7 mouse cellular contexts compared by ENCODE assay signal in the genomic region with DNA sequence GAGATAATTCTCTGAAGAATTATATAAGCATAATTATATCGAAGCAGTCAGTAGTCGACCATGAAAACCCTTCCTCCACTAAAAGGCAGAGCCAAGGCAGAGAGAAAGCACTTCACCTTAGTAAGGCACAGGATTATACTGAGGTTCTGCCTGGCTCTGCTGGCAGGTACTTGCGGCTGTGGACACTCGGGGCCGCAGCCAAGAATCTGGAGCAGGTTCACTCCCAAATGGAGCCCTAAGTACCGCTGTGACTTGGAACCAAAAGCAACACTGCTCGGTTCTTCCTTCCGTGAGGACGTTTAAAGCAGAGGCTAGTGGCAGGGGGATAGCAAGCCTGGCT. TPM values are rescaled to one million over a fixed set of nuclear protein-coding genes. Genes with fewer than 3 reads are reported as not detected.
A peak's percentile ranks its signal among the peaks of the same experiment; 100 is the strongest.
DNase-seq lines count a peak whose midpoint lies in the region; ATAC-seq and TF ChIP-seq lines count a peak whose summit lies in the region.

No protein-coding gene starts in this region.

- 6% methylated on average over 9 of the region's 9 CpGs for WGBS in lung, adult 2 months
- WGBS in forebrain, embryonic 14.5 days, result 6% methylated on average over 9 of the region's 9 CpGs
- WGBS in liver, embryonic 11.5 days, result 7% methylated on average over 9 of the region's 9 CpGs
- 7% methylated on average over 9 of the region's 9 CpGs for WGBS in neural tube, embryonic 13.5 days

- no peaks in the 10 kb centered on the region for H3K36me3 ChIP-seq in forebrain, embryonic 14.5 days (ENCODE audit: control insufficient read depth, insufficient read depth, low read length)
- H3K36me3 ChIP-seq in liver, embryonic 11.5 days (ENCODE audit: control insufficient read depth, insufficient read depth, low read length), result no peaks in the 10 kb centered on the region
- H3K36me3 ChIP-seq in neural tube, embryonic 13.5 days, result no peaks in the 10 kb centered on the region

- H3K4me2 ChIP-seq in forebrain, embryonic 14.5 days (ENCODE audit: low read length), result peak overlapping the region; percentile 87
- H3K4me2 ChIP-seq in liver, embryonic 11.5 days, result peak overlapping the region; percentile 98
- H3K4me2 ChIP-seq in neural tube, embryonic 13.5 days, result peak overlapping the region; percentile 95

- no peak for ATAC-seq in forebrain, embryonic 14.5 days
- ATAC-seq in liver, embryonic 11.5 days (replicated peaks; ENCODE audit: low FRiP score), result no peak
- no peak for ATAC-seq in neural tube, embryonic 13.5 days (ENCODE audit: low read depth)

- peak overlapping the region; percentile 66 for H3K4me3 ChIP-seq in lung, adult 2 months (replicated peaks; ENCODE audit: extremely low read depth, low read depth, low read length)
- peak overlapping the region; percentile 88 for H3K4me3 ChIP-seq in forebrain, embryonic 14.5 days (ENCODE audit: low read depth, low read length)
- H3K4me3 ChIP-seq in liver, embryonic 11.5 days (ENCODE audit: low read depth, low read length), result peak overlapping the region; percentile 90
- H3K4me3 ChIP-seq in neural tube, embryonic 13.5 days, result peak overlapping the region; percentile 83

- peak overlapping the region; percentile 51 for H3K9ac ChIP-seq in forebrain, embryonic 14.5 days (ENCODE audit: low read length)
- peak overlapping the region; percentile 54 for H3K9ac ChIP-seq in liver, embryonic 11.5 days (ENCODE audit: low read depth, low read length)
- peak overlapping the region; percentile 71 for H3K9ac ChIP-seq in neural tube, embryonic 13.5 days

- H3K27ac ChIP-seq in forebrain, embryonic 14.5 days (ENCODE audit: low read depth, low read length), result peak overlapping the region; percentile 92
- H3K27ac ChIP-seq in liver, embryonic 11.5 days (ENCODE audit: low read depth, low read length), result peak overlapping the region; percentile 6; the same call in 1 of the 2 replicates
- H3K27ac ChIP-seq in neural tube, embryonic 13.5 days (replicated peaks), result peak overlapping the region; percentile 74

- H3K9me3 ChIP-seq in forebrain, embryonic 14.5 days (replicated peaks; ENCODE audit: control insufficient read depth, low read length), result no peaks in the 10 kb centered on the region
- H3K9me3 ChIP-seq in liver, embryonic 11.5 days (ENCODE audit: control insufficient read depth, low read length), result no peaks in the 10 kb centered on the region
- H3K9me3 ChIP-seq in neural tube, embryonic 13.5 days, result no peaks in the 10 kb centered on the region

- DNase-seq in lung, adult 2 months, result no peak
- no peak for DNase-seq in lung, postnatal 4 days
- no peak for DNase-seq in forebrain, embryonic 14.5 days (ENCODE audit: low spot score)
- no peak for DNase-seq in liver, embryonic 11.5 days (ENCODE audit: low spot score)
- DNase-seq in spleen, postnatal 14 days (ENCODE audit: low spot score in 2 of 2), result no peak
- DNase-seq in Muller cell, postnatal 12 days (ENCODE audit: inconsistent ontology term), result no peak

- no peak for TF ChIP-seq CTCF in lung, adult 2 months (IDR thresholded peaks at IDR 0.05; ENCODE audit: insufficient read depth, low read length)

- TF ChIP-seq POLR2A in lung, adult 2 months (IDR thresholded peaks at IDR 0.05; ENCODE audit: borderline replicate concordance, extremely low read depth, low read depth, low read length), result no peak

- H3K27me3 ChIP-seq in forebrain, embryonic 14.5 days (replicated peaks; ENCODE audit: control insufficient read depth, insufficient read depth, low read length), result no peaks in the 10 kb centered on the region
- H3K27me3 ChIP-seq in liver, embryonic 11.5 days (replicated peaks; ENCODE audit: control insufficient read depth, insufficient read depth, low read length), result no peaks in the 10 kb centered on the region
- no peaks in the 10 kb centered on the region for H3K27me3 ChIP-seq in neural tube, embryonic 13.5 days

- peaks cover 2% of the 10 kb centered on the region for H3K4me1 ChIP-seq in lung, adult 2 months (ENCODE audit: control insufficient read depth, insufficient read depth, low read length)
- H3K4me1 ChIP-seq in forebrain, embryonic 14.5 days (ENCODE audit: control insufficient read depth, insufficient read depth, low read length), result peaks cover 13% of the 10 kb centered on the region
- peaks cover 7% of the 10 kb centered on the region for H3K4me1 ChIP-seq in liver, embryonic 11.5 days (replicated peaks; ENCODE audit: control insufficient read depth, insufficient read depth, low read length)
- peaks cover 27% of the 10 kb centered on the region for H3K4me1 ChIP-seq in neural tube, embryonic 13.5 days (replicated peaks)

RNA-seq across cellular contexts. Expression of a gene that starts 1.4 kb away (rescaled TPM):
- 4.1 and 5.1 TPM in 2 replicates for polyA plus RNA-seq in lung, adult 2 months (2012; rRNA removed)
- 14.6 and 15.2 TPM in 2 replicates for polyA plus RNA-seq in forebrain, embryonic 14.5 days (2014; fragmentation: Nextera tagmentation; extraction: Ambion mirVana)
- polyA plus RNA-seq in liver, embryonic 11.5 days (2014; fragmentation: Nextera tagmentation; extraction: Ambion mirVana), result 7.2 and 7.5 TPM in 2 replicates
- 9.5 and 11.3 TPM in 2 replicates for polyA plus RNA-seq in neural tube, embryonic 13.5 days (2015; fragmentation: Nextera tagmentation; extraction: Ambion mirVana)

RNA-seq across cellular contexts. Expression of a gene that starts 3.0 kb away (rescaled TPM):
- polyA plus RNA-seq in lung, adult 2 months (2012; rRNA removed), result 0.14 and 0.20 TPM in 2 replicates
- not detected in 2 replicates for polyA plus RNA-seq in forebrain, embryonic 14.5 days (2014; fragmentation: Nextera tagmentation; extraction: Ambion mirVana)
- not detected in 2 replicates for polyA plus RNA-seq in liver, embryonic 11.5 days (2014; fragmentation: Nextera tagmentation; extraction: Ambion mirVana)
- not detected in 2 replicates for polyA plus RNA-seq in neural tube, embryonic 13.5 days (2015; fragmentation: Nextera tagmentation; extraction: Ambion mirVana)

Comparison
In these comparisons a context has a peak if more than half of its experiments do, and no peak if none do; other contexts are left out.
1. H3K27ac ChIP-seq: peak in every context shown above with its lines; median percentile 92 in forebrain, embryonic 14.5 days; 74 in neural tube, embryonic 13.5 days; 6 in liver, embryonic 11.5 days.